Mouse (Mus musculus) left cerebral cortex, adult 11 months (tissue): ENCODE data around the gene Prr11.
"Not testable (repeated sequence)": the region's sequence is repeated elsewhere in the genome, so short reads cannot be mapped to it uniquely, and the experiment has no call there.

Source experiments
- DNase-seq: peaks from one replicate; pipeline ENCODE4 v3.0.0; 2022; ENCODE audit warnings: low spot score

Prr11 gene

DNA sequence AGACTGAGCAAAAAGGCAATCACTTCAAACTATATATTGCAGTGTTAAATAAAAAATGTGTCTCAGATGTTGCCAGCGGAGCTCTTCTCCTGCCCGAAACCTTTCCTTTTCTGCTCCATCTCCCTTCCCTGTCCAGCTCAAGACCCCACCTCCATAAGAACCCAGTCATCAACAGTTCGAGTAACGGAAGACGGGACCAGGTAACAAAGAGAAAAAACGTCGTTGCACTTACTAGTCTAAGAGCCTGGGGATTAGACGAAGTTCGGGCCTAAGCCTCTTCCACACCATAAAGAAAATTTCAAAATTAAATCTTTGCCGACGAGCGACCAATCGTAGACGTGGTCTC is at the start of gene Prr11:
Gene Prr11 (minus strand): TSS at position 300 of the 346 bp plus-strand sequence.
- no peak for DNase-seq

DNA sequence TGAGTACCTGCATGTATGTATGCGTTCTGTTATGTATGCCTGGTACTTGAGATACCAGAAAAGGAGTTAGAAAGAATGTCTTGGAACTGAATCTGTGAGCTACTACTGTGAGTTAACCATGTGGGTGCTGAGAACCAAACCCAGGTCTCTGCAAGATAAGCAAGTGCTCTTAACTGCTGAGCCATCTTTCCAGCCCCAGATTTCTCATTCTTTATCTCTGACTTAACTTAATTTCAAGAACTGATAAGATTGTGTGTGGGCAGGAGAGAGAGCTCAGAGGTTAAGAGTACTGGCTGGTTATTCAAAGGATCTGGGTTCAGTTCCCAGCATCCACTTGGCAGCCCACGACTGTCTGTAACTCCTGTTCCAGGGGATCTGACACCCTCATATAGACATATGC is 49.5 kb upstream of the Prr11 start:
- DNase-seq = no peak

- no peak for DNase-seq
These were observed 27.7 kb upstream of the Prr11 start for GRCm38 (mm10) chr11:87136233-87136632.

DNA sequence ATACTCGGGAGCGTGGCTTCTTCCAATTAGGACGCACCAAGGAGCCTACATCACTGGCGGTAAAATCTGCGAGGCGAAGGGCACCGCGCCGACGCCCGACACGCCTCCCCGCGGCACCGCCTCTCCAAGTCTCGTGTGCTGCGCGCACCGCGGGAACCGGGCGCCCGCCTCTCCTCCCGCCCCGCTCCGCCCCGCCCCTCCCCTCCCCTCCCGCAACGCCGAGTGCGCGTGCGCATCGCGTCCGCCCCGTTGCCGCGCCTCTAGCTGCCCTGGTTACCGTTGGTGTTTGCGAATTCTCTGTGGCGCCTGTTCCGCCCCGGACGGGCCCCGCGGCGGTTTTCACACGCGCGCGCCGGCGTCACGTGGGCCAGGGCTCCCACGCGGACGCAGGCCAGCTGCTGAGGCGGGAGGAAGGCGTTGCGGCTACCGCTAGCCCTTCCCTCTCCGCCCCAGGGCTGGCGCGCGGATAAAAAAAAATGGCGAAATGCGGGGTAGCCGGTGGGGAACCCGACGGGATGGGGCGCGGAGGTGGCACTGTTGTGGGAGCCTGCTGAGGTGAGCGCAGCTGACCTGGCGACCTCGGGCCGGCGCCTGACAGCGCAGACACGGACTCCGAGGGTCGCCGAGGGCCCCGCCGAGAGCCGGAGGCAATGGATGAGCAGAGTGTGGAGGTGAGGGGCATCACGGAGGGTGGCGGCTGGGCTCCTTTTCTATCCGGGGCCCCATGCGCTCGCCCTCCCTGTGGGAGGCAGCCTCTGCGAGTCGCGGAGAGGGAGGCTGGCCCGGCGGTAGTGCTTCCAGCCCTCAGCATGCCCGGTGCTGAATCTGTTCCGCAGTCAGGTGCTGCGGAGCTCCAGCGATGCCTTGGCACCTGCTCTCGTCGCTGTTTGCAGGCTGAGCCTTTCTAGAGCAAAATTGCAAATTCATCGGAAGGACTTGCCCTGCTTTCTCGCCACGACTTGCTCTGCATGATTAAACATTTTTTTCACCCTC is 18.6 kb upstream of the Prr11 start, which contains the start of gene Trim37:
Gene Trim37 (plus strand): TSS at position 254 of the 993 bp plus-strand sequence.
- DNase-seq = peak; percentile 82

GRCm38 (mm10) chr11:87126281-87126823 is 17.8 kb upstream of the Prr11 start:
- no peak for DNase-seq

DNA sequence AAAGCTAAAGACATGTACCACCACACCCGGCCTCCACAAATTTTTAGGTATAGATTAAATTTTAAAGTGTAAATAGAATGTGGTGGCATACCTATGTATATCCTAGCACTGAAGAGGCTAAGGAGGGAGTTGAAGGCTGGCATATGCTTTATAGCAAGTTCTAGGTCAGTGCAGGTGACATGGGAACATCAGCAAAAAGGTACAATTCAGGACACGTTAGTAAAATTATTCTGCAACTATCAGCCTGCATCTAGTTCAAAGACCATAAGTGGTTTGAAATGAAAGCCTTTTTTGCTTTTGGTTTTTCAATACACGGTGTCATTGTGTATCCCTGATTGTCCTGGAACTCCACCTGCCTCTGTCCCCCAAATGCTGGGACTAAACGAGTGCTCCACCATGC is 17.1 kb upstream of the Prr11 start:
- no peak for DNase-seq

GRCm38 (mm10) chr11:87121864-87122263 is 13.4 kb upstream of the Prr11 start:
- DNase-seq = no peak

GRCm38 (mm10) chr11:87110172-87110909 is 1.8 kb upstream of the Prr11 start:
- DNase-seq = no peak

DNA sequence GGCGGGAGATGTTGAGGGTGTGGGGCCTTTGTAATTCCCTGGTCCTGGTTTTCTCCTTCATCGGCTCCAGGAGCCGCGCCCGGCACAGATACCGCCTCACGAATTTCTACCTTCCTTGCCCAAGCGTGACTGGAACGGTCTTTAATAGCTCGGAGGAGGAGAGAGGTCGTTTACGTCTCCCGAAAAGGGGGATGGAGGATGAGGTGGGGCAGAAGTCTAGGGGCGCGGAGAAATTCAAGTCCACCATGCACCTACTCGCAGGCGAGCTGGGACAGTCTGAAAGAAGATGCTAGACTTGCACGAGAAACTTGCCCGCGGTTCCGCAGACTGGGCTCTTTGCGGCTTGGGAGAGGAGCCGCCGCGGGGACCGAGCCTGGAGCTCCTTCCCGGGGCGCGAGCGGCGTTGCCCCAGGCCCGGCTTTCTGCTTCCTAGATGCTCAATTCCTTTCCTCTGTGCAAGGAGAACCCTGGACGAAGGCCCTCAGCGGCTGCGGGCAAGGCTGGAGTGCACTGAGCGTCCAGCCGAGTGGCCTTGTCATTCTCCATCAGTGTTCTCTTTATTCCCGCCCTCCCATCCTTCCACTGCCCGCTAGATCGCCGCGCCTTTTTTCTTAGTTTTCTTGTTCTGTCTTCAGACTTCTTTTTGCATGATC is 1.1 kb upstream of the Prr11 start:
- DNase-seq = no peak

- peak; percentile 98 for DNase-seq
These were observed 429 bp upstream of the Prr11 start, which contains the start of gene Ska2 for GRCm38 (mm10) chr11:87108755-87109518. Ska2 (plus strand) TSS chr11:87109234.

DNA sequence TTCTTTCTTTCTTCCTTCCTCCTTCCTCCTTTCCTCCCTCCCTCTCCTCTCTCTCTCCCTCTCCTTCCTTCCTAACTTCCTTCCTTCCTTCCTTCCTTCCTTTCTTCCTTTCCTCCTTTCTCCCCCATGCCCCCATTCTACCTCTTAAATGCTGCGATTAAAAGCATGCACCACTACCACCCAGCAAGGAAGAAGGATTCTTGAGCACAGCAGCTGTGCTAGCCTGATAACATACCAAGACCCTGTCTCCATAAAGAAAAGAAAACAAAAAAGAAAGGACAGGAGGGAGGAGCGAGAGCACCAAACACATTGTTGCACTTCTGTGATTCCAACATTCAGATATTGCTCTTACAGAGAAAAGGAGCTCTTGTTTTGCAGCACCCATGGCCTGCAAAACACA is 21.4 kb downstream of the Prr11 start:
- DNase-seq = no peak

DNA sequence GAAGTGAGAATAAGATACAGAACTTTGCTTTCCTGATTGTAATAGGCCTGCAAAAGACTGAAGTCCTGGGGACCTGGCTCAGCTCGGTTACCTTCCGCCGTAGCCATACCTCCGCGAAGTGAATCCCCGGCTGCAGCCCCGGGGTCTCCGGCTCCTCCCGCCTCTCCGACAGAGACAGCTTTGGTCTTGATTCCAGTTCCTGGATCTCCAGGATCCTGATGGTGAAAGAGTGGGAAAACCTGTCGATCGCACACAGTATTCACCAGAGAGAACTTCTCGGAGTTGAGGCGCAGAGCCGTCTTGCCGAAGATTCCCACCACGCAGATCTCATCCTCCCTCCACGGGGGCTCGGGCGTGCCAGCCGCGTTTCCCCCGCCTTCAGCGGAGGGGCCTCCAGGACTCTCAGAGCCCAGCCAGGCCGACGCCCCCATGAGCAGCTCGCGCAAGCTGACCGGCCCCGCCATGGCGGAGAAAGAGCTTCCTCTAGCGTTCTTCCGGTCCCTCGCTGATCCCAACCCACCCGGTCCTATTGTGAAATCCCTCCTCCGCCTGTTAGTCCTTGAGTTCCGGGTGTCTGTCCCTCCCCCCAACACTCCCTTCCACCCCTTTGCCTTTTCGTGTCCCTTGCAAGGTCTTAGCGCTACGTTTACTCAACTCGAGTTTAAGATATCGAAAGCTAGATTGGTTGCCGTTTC is 22.1 kb downstream of the Prr11 start, which contains the start of gene Smg8:
Gene Smg8 (minus strand): TSS at position 485 of the 695 bp plus-strand sequence.
- DNase-seq = peak; percentile 64

DNA sequence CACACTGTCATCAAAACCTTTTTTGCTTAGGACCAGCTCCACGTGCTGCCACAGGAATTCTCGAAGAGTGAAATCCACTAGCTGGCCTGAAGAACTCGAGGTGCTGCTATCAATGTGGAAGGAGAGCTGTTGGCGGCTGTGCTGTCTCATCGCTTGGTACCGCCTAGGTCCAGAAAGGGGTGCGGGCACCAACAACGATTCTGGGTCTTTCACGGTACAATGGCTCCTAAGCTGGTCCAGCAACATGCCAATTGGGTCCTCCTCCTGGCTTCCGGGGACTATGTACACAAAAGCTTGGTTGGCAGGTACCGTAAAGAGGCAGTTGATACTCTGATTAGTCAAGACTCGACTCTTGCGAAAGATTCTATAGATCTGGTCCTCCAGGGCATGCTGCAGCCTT is 23.0 kb downstream of the Prr11 start:
- DNase-seq = no peak

GRCm38 (mm10) chr11:87083712-87084111 is 24.8 kb downstream of the Prr11 start:
- DNase-seq = no peak

DNA sequence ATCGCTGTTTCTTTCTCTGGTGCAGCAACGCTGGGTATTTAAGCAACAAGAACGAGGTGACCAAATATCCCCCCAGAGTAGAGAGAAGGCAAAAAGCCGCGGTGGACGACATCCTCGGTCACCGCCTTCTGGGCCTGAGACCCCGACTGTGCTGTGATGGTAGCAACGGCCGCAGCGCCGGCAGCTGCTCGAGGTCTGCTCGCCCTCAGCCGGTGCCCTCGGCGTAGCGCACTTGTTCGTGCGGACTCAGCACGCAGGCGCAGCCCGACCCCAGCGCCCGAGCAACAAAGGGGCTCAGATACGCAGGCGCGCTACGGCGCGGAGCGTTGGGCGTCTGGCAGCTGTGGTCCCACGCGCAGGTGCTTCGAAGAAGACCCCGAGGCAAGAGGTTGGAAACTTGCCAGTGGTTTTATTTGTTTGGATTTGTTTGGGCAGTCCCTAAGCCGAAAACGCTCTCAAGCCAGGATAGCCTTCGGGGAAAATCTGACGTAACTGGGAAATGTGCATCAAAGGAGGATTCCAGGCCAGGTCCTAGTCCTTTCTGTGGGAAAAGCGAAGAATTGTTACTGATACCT is 34.6 kb downstream of the Prr11 start, which contains the start of gene Gdpd1:
Gene Gdpd1 (minus strand): TSS at position 197 of the 575 bp plus-strand sequence.
- peak; percentile 80 for DNase-seq

DNA sequence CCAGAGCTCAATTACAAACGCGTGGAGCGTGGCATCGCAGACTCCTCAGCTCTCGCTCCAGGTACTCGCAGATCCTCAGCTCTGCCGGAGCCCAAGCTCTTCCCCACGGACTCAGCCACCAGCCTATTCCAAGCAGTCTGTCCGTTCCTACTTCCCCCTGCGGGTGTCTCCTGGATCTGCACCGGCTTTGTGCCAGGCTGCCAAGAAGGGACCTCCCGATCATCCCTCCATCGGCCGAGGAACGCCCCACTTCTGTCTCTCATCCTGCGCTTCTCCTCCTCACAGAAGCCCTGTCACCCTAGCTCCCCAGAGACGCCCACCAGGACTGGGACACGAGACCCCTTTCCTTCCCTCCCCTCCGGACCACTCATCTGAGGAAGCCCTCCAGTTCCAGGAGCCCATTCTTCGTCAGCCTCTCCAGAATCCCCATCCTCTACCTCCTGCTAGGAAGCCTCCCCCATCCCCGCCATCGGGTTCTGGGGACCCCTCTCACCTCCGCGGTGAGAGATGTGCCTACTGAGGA is 35.1 kb downstream of the Prr11 start:
- DNase-seq = peak; percentile 75

DNA sequence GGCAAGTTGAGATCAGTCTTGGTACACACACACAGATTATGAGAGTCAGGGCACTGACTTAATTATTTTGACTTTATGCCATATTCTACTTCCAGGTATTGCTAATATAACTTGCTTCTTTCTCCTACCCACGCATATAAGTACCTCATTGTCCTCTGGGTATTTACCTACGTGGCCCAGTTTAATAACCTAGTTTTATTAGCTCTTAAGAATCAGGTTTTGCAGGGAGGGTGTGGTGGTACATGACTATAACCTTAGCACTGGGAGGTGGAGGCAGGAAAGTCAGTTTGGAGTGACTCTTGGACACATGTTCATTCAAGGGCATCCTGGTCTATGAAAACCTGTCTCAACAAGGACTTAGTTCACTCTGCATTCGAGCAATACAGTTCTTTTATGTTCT is 46.4 kb downstream of the Prr11 start:
- no peak for DNase-seq

- no peak for DNase-seq
These were observed 48.1 kb downstream of the Prr11 start for GRCm38 (mm10) chr11:87060410-87060809.

- no peak for DNase-seq
These were observed 52.2 kb downstream of the Prr11 start for GRCm38 (mm10) chr11:87056286-87056685.

- not testable (repeated sequence) for DNase-seq
These were observed 59.6 kb downstream of the Prr11 start for GRCm38 (mm10) chr11:87048900-87049299.
